Mouse (Mus musculus): Measurements from ENCODE around the gene Rabgap1. TPM values are rescaled to one million over a fixed set of nuclear protein-coding genes. Genes with fewer than 3 reads are reported as not detected.

Gene Rabgap1
- polyA plus RNA-seq, 1 experiment from 2014 or later: 40.8 TPM

DNA sequence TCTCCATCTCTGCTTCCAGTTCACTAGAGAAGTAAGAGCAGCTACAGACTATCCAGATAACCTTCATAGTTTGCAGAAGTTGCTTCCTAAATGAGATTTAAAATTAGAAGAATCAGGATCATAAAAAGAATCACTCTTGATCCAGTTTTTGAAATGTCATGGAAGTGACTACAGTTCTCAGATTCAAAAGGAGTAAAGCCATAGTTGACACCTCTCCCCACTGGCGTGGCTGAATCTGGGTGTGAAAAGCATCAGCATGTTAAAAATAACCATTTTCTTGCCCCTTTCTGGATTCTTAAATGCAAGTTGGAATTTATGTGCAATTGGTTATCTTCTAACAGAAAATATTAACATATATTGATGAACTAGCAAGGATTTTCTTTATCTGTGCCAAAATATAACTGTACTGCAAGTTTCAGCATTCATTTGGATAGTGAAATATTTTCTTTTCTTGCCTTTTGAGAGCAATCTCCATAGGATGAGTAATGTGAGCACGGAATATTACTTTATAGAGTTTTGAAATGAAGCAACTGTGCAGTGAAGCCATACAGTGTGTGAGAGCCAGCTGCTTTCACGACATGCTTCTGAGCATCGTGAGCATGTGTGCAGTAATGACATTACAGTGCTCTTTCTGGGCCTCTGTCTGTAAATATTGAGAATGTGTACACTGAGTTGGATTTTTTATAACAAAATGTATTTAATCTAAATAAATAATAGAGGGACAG, 75.6 kb downstream of the Rabgap1 start:
- H3K27ac ChIP-seq (replicated peaks): no peak overlapping the region
- no peak for ATAC-seq (ENCODE audit: low FRiP score, low read depth)
- H3K4me1 ChIP-seq (replicated peaks): peaks cover 39% of the 10 kb centered on the region
- H3K27me3 ChIP-seq: no peaks in the 10 kb centered on the region
- WGBS: 66% methylated on average over 4 of the region's 4 CpGs
- no peaks in the 10 kb centered on the region for H3K36me3 ChIP-seq
- peak overlapping the region; percentile 59 for H3K4me2 ChIP-seq
- no peaks in the 10 kb centered on the region for H3K9me3 ChIP-seq
- H3K4me3 ChIP-seq: peak overlapping the region; percentile 48
- 0 out of 2 replicates have a peak overlapping the region, but pooled peaks have one; percentile 46 for H3K9ac ChIP-seq

- Histone ChIP-seq H3K27me3 (no peaks in the 10 kb centered on the region), H3K4me2 (peak overlapping the region; percentile 59), H3K27ac (replicated peaks) (no peak overlapping the region), H3K9ac (no peak overlapping the region), H3K4me1 (replicated peaks) (peaks cover 39% of the 10 kb centered on the region), H3K36me3 (no peaks in the 10 kb centered on the region), H3K9me3 (no peaks in the 10 kb centered on the region), H3K4me3 (peak overlapping the region; percentile 48)
- WGBS: 87% methylated on average over 1 of the region's 1 CpGs
- no peak for ATAC-seq (ENCODE audit: low FRiP score, low read depth)
Observed at GRCm38 (mm10) chr2:37519286-37519640, 76.2 kb downstream of the Rabgap1 start.

- Histone ChIP-seq H3K4me3 (no peak overlapping the region), H3K4me2 (no peak overlapping the region), H3K27me3 (no peaks in the 10 kb centered on the region), H3K9ac (no peak overlapping the region), H3K4me1 (replicated peaks) (no peaks in the 10 kb centered on the region), H3K36me3 (no peaks in the 10 kb centered on the region), H3K27ac (replicated peaks) (no peak overlapping the region), H3K9me3 (no peaks in the 10 kb centered on the region)
- ATAC-seq (ENCODE audit: low FRiP score, low read depth): no peak
Observed at GRCm38 (mm10) chr2:37527587-37527986, 84.5 kb downstream of the Rabgap1 start.

DNA sequence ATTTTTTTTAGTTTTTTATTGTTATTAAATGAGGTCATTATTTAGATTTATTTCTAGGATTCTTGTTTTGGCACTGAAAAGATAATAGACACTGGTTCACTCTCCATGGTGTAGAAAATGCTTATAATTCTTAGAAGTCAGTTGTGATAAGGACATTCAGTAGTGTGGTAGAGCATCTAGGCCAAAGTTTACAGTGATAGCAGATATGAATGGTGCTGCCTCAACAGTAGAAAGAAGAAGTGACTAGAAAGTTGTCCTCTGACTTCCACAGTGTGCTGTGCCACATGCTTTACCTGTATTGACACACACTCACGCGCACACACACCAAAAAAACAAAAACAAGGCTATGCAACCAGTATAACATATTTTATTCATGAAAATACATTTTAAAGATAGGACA, 86.3 kb downstream of the Rabgap1 start:
- WGBS: 97% methylated on average over 2 of the region's 2 CpGs
- Histone ChIP-seq H3K4me2 (no peak overlapping the region), H3K27me3 (no peaks in the 10 kb centered on the region), H3K4me1 (replicated peaks) (no peaks in the 10 kb centered on the region), H3K36me3 (peaks cover 8% of the 10 kb centered on the region; the same call in 1 of the 2 replicates), H3K9ac (no peak overlapping the region), H3K27ac (replicated peaks) (no peak overlapping the region), H3K9me3 (no peaks in the 10 kb centered on the region), H3K4me3 (no peak overlapping the region)
- no peak for ATAC-seq (ENCODE audit: low FRiP score, low read depth)

- Histone ChIP-seq H3K4me1 (replicated peaks) (no peaks in the 10 kb centered on the region), H3K9ac (no peak overlapping the region), H3K4me3 (no peak overlapping the region), H3K27ac (replicated peaks) (no peak overlapping the region), H3K36me3 (peaks cover 16% of the 10 kb centered on the region; the same call in 1 of the 2 replicates), H3K9me3 (no peaks in the 10 kb centered on the region), H3K27me3 (no peaks in the 10 kb centered on the region), H3K4me2 (no peak overlapping the region)
- no peak for ATAC-seq (ENCODE audit: low FRiP score, low read depth)
- WGBS: 93% methylated on average over 1 of the region's 1 CpGs
Observed at GRCm38 (mm10) chr2:37530766-37531165, 87.7 kb downstream of the Rabgap1 start.

- no peak for ATAC-seq (ENCODE audit: low FRiP score, low read depth)
- 86% methylated on average over 3 of the region's 3 CpGs for WGBS
- no peaks in the 10 kb centered on the region for H3K4me1 ChIP-seq (replicated peaks)
- no peak overlapping the region for H3K4me2 ChIP-seq
- H3K4me3 ChIP-seq: no peak overlapping the region
- H3K27ac ChIP-seq (replicated peaks): no peak overlapping the region
- no peak overlapping the region for H3K9ac ChIP-seq
- H3K9me3 ChIP-seq: no peaks in the 10 kb centered on the region
- H3K36me3 ChIP-seq: peaks cover 20% of the 10 kb centered on the region; the same call in 1 of the 2 replicates
- no peaks in the 10 kb centered on the region for H3K27me3 ChIP-seq
Observed at GRCm38 (mm10) chr2:37531639-37532038, 88.6 kb downstream of the Rabgap1 start.

GRCm38 (mm10) chr2:37549346-37550012, 106.4 kb downstream of the Rabgap1 start:
- H3K27me3 ChIP-seq: no peaks in the 10 kb centered on the region
- no peak overlapping the region for H3K4me3 ChIP-seq
- ATAC-seq (ENCODE audit: low FRiP score, low read depth): no peak
- no peaks in the 10 kb centered on the region for H3K4me1 ChIP-seq (replicated peaks)
- H3K4me2 ChIP-seq: no peak overlapping the region
- no peak overlapping the region for H3K27ac ChIP-seq (replicated peaks)
- 96% methylated on average over 1 of the region's 1 CpGs for WGBS
- no peak overlapping the region for H3K9ac ChIP-seq
- H3K9me3 ChIP-seq: no peaks in the 10 kb centered on the region
- peaks cover 68% of the 10 kb centered on the region for H3K36me3 ChIP-seq

DNA sequence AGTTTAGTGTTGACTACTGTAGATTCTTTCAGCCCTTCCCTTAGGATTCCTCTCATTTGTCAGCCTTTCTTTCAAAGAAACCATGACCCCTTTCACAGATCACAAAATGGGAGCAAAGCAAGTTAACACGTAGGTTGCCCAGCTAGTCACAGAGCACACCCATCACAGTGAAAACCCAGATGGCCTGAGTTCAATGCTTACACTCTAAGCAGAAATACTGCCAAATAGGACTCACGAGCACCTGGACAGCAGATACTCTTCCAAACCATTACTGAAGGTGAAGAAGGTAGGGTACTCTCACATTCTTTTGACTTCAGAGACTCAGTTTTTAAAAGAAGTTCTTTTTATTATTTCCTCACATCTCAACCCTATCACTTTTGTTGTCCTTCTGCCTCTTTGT, 113.3 kb downstream of the Rabgap1 start:
- Histone ChIP-seq H3K27ac (replicated peaks) (no peak overlapping the region), H3K27me3 (no peaks in the 10 kb centered on the region), H3K4me2 (no peak overlapping the region), H3K4me1 (replicated peaks) (no peaks in the 10 kb centered on the region), H3K9me3 (no peaks in the 10 kb centered on the region), H3K36me3 (peaks cover 81% of the 10 kb centered on the region), H3K9ac (no peak overlapping the region), H3K4me3 (no peak overlapping the region)
- ATAC-seq (ENCODE audit: low FRiP score, low read depth): no peak
- WGBS: 80% methylated on average over 2 of the region's 2 CpGs

GRCm38 (mm10) chr2:37565579-37565978, 122.5 kb downstream of the Rabgap1 start:
- no peak overlapping the region for H3K27ac ChIP-seq (replicated peaks)
- no peaks in the 10 kb centered on the region for H3K27me3 ChIP-seq
- no peak overlapping the region for H3K4me2 ChIP-seq
- H3K9me3 ChIP-seq: no peaks in the 10 kb centered on the region
- 71% methylated on average over 2 of the region's 2 CpGs for WGBS
- no peaks in the 10 kb centered on the region for H3K4me1 ChIP-seq (replicated peaks)
- H3K9ac ChIP-seq: no peak overlapping the region
- no peak overlapping the region for H3K4me3 ChIP-seq
- no peak for ATAC-seq (ENCODE audit: low FRiP score, low read depth)
- H3K36me3 ChIP-seq: peaks cover 65% of the 10 kb centered on the region

- no peak for ATAC-seq (ENCODE audit: low FRiP score, low read depth)
- H3K9ac ChIP-seq: no peak overlapping the region
- peaks cover 61% of the 10 kb centered on the region for H3K36me3 ChIP-seq
- H3K27me3 ChIP-seq: no peaks in the 10 kb centered on the region
- H3K4me1 ChIP-seq (replicated peaks): no peaks in the 10 kb centered on the region
- H3K4me3 ChIP-seq: no peak overlapping the region
- H3K9me3 ChIP-seq: no peaks in the 10 kb centered on the region
- no peak overlapping the region for H3K4me2 ChIP-seq
- H3K27ac ChIP-seq (replicated peaks): no peak overlapping the region
- WGBS: 84% methylated on average over 1 of the region's 1 CpGs
Observed at GRCm38 (mm10) chr2:37566035-37566434, 123.0 kb downstream of the Rabgap1 start.

- Histone ChIP-seq H3K4me1 (replicated peaks) (no peaks in the 10 kb centered on the region), H3K27ac (replicated peaks) (no peak overlapping the region), H3K4me2 (no peak overlapping the region), H3K9ac (no peak overlapping the region), H3K27me3 (no peaks in the 10 kb centered on the region), H3K36me3 (peaks cover 29% of the 10 kb centered on the region), H3K4me3 (no peak overlapping the region), H3K9me3 (no peaks in the 10 kb centered on the region)
- 68% methylated on average over 5 of the region's 5 CpGs for WGBS
- ATAC-seq (ENCODE audit: low FRiP score, low read depth): no peak
Observed at GRCm38 (mm10) chr2:37569888-37570287, 126.8 kb downstream of the Rabgap1 start.

DNA sequence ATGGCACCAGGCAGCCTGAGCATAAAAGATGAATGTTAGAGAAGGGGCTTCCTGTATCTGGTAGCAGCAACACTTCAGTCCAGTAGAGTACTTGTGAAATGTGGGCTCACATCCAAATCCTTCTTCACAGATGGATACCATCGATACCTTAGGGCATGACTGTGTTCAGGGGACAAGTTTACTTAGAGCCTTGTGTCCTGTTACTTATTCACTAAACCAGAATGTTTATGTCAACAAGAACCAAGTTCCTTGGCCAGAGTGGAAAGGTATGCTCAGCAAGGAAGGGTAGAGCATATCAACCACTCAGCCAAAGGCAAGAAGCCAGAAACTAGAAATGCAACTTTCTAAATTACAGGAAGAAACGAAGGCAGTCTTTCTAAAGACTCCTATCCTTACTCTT, 127.6 kb downstream of the Rabgap1 start:
- Histone ChIP-seq H3K4me2 (no peak overlapping the region), H3K4me3 (no peak overlapping the region), H3K36me3 (peaks cover 23% of the 10 kb centered on the region), H3K4me1 (replicated peaks) (no peaks in the 10 kb centered on the region), H3K9me3 (no peaks in the 10 kb centered on the region), H3K27me3 (no peaks in the 10 kb centered on the region), H3K9ac (no peak overlapping the region), H3K27ac (replicated peaks) (no peak overlapping the region)
- ATAC-seq (ENCODE audit: low FRiP score, low read depth): no peak
- 83% methylated on average over 2 of the region's 2 CpGs for WGBS
